Mouse (Mus musculus): ENCODE measurements around the gene Tent4a. TPM values are rescaled to one million over a fixed set of nuclear protein-coding genes. Genes with fewer than 3 reads are reported as not detected.

The Tent4a gene
- polyA plus RNA-seq, 1 experiment from 2014 or later: 3.1 TPM

DNA sequence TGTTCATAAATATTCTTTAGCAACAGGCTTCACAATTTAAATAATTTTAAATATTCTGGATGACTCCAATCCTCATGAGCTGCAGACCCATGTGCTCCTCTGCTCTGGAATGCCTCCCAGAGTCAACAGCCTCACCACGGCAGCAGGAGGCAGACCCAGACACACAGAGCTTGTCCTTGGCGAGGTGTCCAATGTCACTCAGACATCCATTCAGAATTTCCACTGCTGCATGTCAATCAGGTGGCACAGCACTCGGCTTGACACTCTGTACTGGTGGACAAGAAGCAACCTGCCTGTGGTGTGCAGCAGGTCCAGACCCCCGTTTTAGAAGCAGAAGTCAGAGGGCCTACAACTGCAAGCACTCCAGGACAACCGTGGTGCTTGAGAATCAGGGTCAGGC lies 36.1 kb downstream of the Tent4a start:
- H3K4me2 ChIP-seq (replicated peaks; ENCODE audit: low read depth, low read length): no peak overlapping the region
- H3K4me1 ChIP-seq (ENCODE audit: insufficient read depth, low read depth, low read length): no peaks in the 10 kb centered on the region
- no peak overlapping the region for H3K27ac ChIP-seq (ENCODE audit: low read length)
- no peaks in the 10 kb centered on the region for H3K27me3 ChIP-seq (replicated peaks; ENCODE audit: insufficient read depth, low read length)
- no peak for TF ChIP-seq EP300 (IDR thresholded peaks at IDR 0.05)
- TF ChIP-seq CTCF (IDR thresholded peaks at IDR 0.05): no peak
- H3K9me3 ChIP-seq (ENCODE audit: low read length): no peaks in the 10 kb centered on the region
- H3K4me3 ChIP-seq (ENCODE audit: low read depth, low read length): no peak overlapping the region
- WGBS: 74% methylated on average over 5 of the region's 5 CpGs
- peaks cover 37% of the 10 kb centered on the region for H3K36me3 ChIP-seq (ENCODE audit: insufficient read depth, low read length)
- no peak overlapping the region for H3K9ac ChIP-seq (replicated peaks; ENCODE audit: low read depth)
- DNase-seq (ENCODE audit: low spot score) (no peak), ATAC-seq (no peak)

GRCm38 (mm10) chr13:69492876-69493463 lies 41.4 kb downstream of the Tent4a start:
- no peak overlapping the region for H3K27ac ChIP-seq (ENCODE audit: low read length)
- H3K9me3 ChIP-seq (ENCODE audit: low read length): no peaks in the 10 kb centered on the region
- no peak overlapping the region for H3K4me3 ChIP-seq (ENCODE audit: low read depth, low read length)
- ATAC-seq (peak; percentile 58), DNase-seq (ENCODE audit: low spot score) (peak; percentile 87)
- TF ChIP-seq CTCF (IDR thresholded peaks at IDR 0.05): peak; percentile 89
- TF ChIP-seq EP300 (IDR thresholded peaks at IDR 0.05): no peak
- H3K9ac ChIP-seq (replicated peaks; ENCODE audit: low read depth): no peak overlapping the region
- H3K4me2 ChIP-seq (replicated peaks; ENCODE audit: low read depth, low read length): no peak overlapping the region
- H3K36me3 ChIP-seq (ENCODE audit: insufficient read depth, low read length): 0 out of 2 replicates have a peak, but pooled peaks cover 7% of the 10 kb centered on the region
- H3K27me3 ChIP-seq (replicated peaks; ENCODE audit: insufficient read depth, low read length): no peaks in the 10 kb centered on the region
- H3K4me1 ChIP-seq (ENCODE audit: insufficient read depth, low read depth, low read length): peaks cover 5% of the 10 kb centered on the region; the same call in 1 of the 2 replicates
- 17% methylated on average over 7 of the region's 7 CpGs for WGBS

DNA sequence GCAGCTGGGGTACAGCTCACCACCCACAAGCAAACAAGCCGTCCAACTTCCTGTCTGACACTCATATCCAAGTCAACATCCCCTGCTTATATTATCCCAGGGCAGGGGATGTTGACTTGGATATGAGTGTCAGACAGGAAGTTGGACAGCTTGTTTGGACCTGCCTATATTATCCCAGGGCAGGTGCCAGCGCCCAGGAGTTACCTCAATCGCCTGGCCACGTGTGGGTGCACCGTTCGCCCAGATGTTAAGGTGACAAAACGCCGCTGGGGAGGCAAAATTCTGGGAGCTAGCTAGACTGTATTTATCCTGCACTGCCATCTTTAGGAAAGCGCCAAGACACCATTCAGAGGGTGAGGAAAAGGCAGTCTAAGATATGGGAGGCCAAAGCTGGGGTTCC lies 44.6 kb downstream of the Tent4a start:
- H3K36me3 ChIP-seq (ENCODE audit: insufficient read depth, low read length): no peaks in the 10 kb centered on the region
- ATAC-seq (peak; percentile 29), DNase-seq (ENCODE audit: low spot score) (peak; percentile 35)
- H3K9ac ChIP-seq (replicated peaks; ENCODE audit: low read depth): no peak overlapping the region
- H3K9me3 ChIP-seq (ENCODE audit: low read length): no peaks in the 10 kb centered on the region
- no peaks in the 10 kb centered on the region for H3K27me3 ChIP-seq (replicated peaks; ENCODE audit: insufficient read depth, low read length)
- no peak overlapping the region for H3K4me3 ChIP-seq (ENCODE audit: low read depth, low read length)
- TF ChIP-seq CTCF (IDR thresholded peaks at IDR 0.05) (no peak), EP300 (IDR thresholded peaks at IDR 0.05) (no peak)
- WGBS: 35% methylated on average over 9 of the region's 9 CpGs
- H3K27ac ChIP-seq (ENCODE audit: low read length): no peak overlapping the region
- H3K4me1 ChIP-seq (ENCODE audit: insufficient read depth, low read depth, low read length): peaks cover 11% of the 10 kb centered on the region
- H3K4me2 ChIP-seq (replicated peaks; ENCODE audit: low read depth, low read length): no peak overlapping the region

GRCm38 (mm10) chr13:69488565-69489255 lies 45.7 kb downstream of the Tent4a start:
- TF ChIP-seq CTCF (IDR thresholded peaks at IDR 0.05) (no peak), EP300 (IDR thresholded peaks at IDR 0.05) (peak; percentile 27; the same call in 1 of the 2 replicates)
- WGBS: 25% methylated on average over 13 of the region's 13 CpGs
- peak; percentile 49 for DNase-seq (ENCODE audit: low spot score)
- H3K36me3 ChIP-seq (ENCODE audit: insufficient read depth, low read length): no peaks in the 10 kb centered on the region
- H3K4me2 ChIP-seq (replicated peaks; ENCODE audit: low read depth, low read length): 0 out of 2 replicates have a peak overlapping the region, but pooled peaks have one; percentile 15
- H3K9ac ChIP-seq (replicated peaks; ENCODE audit: low read depth): no peak overlapping the region
- H3K27ac ChIP-seq (ENCODE audit: low read length): no peak overlapping the region
- 0 out of 2 replicates have a peak, but pooled peaks cover 5% of the 10 kb centered on the region for H3K27me3 ChIP-seq (replicated peaks; ENCODE audit: insufficient read depth, low read length)
- H3K4me3 ChIP-seq (ENCODE audit: low read depth, low read length): no peak overlapping the region
- ATAC-seq: peak; percentile 45
- no peaks in the 10 kb centered on the region for H3K9me3 ChIP-seq (ENCODE audit: low read length)
- H3K4me1 ChIP-seq (ENCODE audit: insufficient read depth, low read depth, low read length): peaks cover 11% of the 10 kb centered on the region

GRCm38 (mm10) chr13:69487611-69488275 lies 46.7 kb downstream of the Tent4a start:
- DNase-seq (ENCODE audit: low spot score) (peak; percentile 39), ATAC-seq (peak; percentile 63)
- Histone ChIP-seq H3K9me3 (ENCODE audit: low read length) (no peaks in the 10 kb centered on the region), H3K36me3 (ENCODE audit: insufficient read depth, low read length) (no peaks in the 10 kb centered on the region), H3K27me3 (replicated peaks; ENCODE audit: insufficient read depth, low read length) (0 out of 2 replicates have a peak, but pooled peaks cover 5% of the 10 kb centered on the region), H3K4me2 (replicated peaks; ENCODE audit: low read depth, low read length) (peak overlapping the region; percentile 52), H3K9ac (replicated peaks; ENCODE audit: low read depth) (no peak overlapping the region), H3K27ac (ENCODE audit: low read length) (no peak overlapping the region), H3K4me1 (ENCODE audit: insufficient read depth, low read depth, low read length) (peaks cover 11% of the 10 kb centered on the region), H3K4me3 (ENCODE audit: low read depth, low read length) (peak overlapping the region; percentile 15; the same call in 1 of the 2 replicates)
- TF ChIP-seq CTCF (IDR thresholded peaks at IDR 0.05) (no peak), EP300 (IDR thresholded peaks at IDR 0.05) (no peak)
- WGBS: 2% methylated on average over 26 of the region's 26 CpGs

- no peaks in the 10 kb centered on the region for H3K9me3 ChIP-seq (ENCODE audit: low read length)
- ATAC-seq: peak; percentile 60
- H3K27me3 ChIP-seq (replicated peaks; ENCODE audit: insufficient read depth, low read length): 0 out of 2 replicates have a peak, but pooled peaks cover 5% of the 10 kb centered on the region
These were observed 47.3 kb downstream of the Tent4a start for GRCm38 (mm10) chr13:69487108-69487507.

More at GRCm38 (mm10) chr13:69487108-69487507, 47.3 kb downstream of the Tent4a start:
- DNase-seq (ENCODE audit: low spot score): peak; percentile 51
- Histone ChIP-seq H3K36me3 (ENCODE audit: insufficient read depth, low read length) (no peaks in the 10 kb centered on the region), H3K4me1 (ENCODE audit: insufficient read depth, low read depth, low read length) (peaks cover 11% of the 10 kb centered on the region), H3K4me3 (ENCODE audit: low read depth, low read length) (no peak overlapping the region), H3K9ac (replicated peaks; ENCODE audit: low read depth) (no peak overlapping the region), H3K27ac (ENCODE audit: low read length) (no peak overlapping the region), H3K4me2 (replicated peaks; ENCODE audit: low read depth, low read length) (peak overlapping the region; percentile 52)
- 51% methylated on average over 7 of the region's 7 CpGs for WGBS
- TF ChIP-seq CTCF (IDR thresholded peaks at IDR 0.05) (no peak), EP300 (IDR thresholded peaks at IDR 0.05) (peak; percentile 56)
